Mouse (Mus musculus) lung, postnatal 4 days (tissue): ENCODE data around the gene Sfr1.

Source experiments
- DNase-seq, 2 experiments: peaks; one replicate each; pipeline ENCODE4 v3.0.0; 2021

Gene Sfr1

GRCm38 (mm10) chr19:47753921-47754320 is 22.4 kb downstream of the Sfr1 start:
- no peak for DNase-seq

GRCm38 (mm10) chr19:47754931-47755330 is 23.4 kb downstream of the Sfr1 start:
- no peak for DNase-seq

GRCm38 (mm10) chr19:47755625-47756024 is 24.1 kb downstream of the Sfr1 start:
- DNase-seq, result peak; percentile 45 to 56

GRCm38 (mm10) chr19:47777847-47778246 is 46.4 kb downstream of the Sfr1 start:
- no peak for DNase-seq

- DNase-seq, result no peak
Measured at GRCm38 (mm10) chr19:47780145-47780544, 48.7 kb downstream of the Sfr1 start.

GRCm38 (mm10) chr19:47780972-47781371 is 49.5 kb downstream of the Sfr1 start:
- no peak for DNase-seq

GRCm38 (mm10) chr19:47783898-47784297 is 52.4 kb downstream of the Sfr1 start:
- DNase-seq, result no peak
